11 mouse cellular contexts compared by ENCODE assay signal in genomic region chr2:105689304-105689770, GRCm38 (mm10). TPM values are rescaled to one million over a fixed set of nuclear protein-coding genes. Genes with fewer than 3 reads are reported as not detected.
DNase-seq lines count a peak whose midpoint lies in the region; ATAC-seq lines count a peak whose summit lies in the region.
"Had no signal": no experiment of that assay in that cellular context is flagged by ENCODE, and none has a peak within 500 bp of the region (broad histone marks: within the 10 kb centered on the region; RNA-seq: fewer than 3 reads in every experiment).

No protein-coding gene starts in this region.

- peak overlapping the region; percentile 45 for H3K4me2 ChIP-seq in hindbrain, embryonic 13.5 days
- H3K4me2 ChIP-seq in neural tube, embryonic 14.5 days (ENCODE audit: low read depth, low read length): peak overlapping the region; percentile 39; the same call in 1 of the 2 replicates

- under 1% methylated on average over 15 of the region's 15 CpGs for WGBS in hindbrain, embryonic 13.5 days
- 0% methylated on average over 15 of the region's 15 CpGs for WGBS in neural tube, embryonic 14.5 days

- H3K4me3 ChIP-seq in hindbrain, embryonic 13.5 days: peak overlapping the region; percentile 22
- H3K4me3 ChIP-seq in neural tube, embryonic 14.5 days (ENCODE audit: low read depth, low read length): 0 out of 2 replicates have a peak overlapping the region, but pooled peaks have one; percentile 5

- H3K4me1 ChIP-seq in hindbrain, embryonic 13.5 days (replicated peaks): peaks cover 54% of the 10 kb centered on the region
- H3K4me1 ChIP-seq in neural tube, embryonic 14.5 days (ENCODE audit: control insufficient read depth, insufficient read depth, low read length): peaks cover 5% of the 10 kb centered on the region; the same call in 1 of the 2 replicates

- H3K9ac ChIP-seq in hindbrain, embryonic 13.5 days: 0 out of 2 replicates have a peak overlapping the region, but pooled peaks have one; percentile 51
- no peak overlapping the region for H3K9ac ChIP-seq in neural tube, embryonic 14.5 days (replicated peaks; ENCODE audit: low read depth, low read length)

- no peaks in the 10 kb centered on the region for H3K9me3 ChIP-seq in hindbrain, embryonic 13.5 days
- no peaks in the 10 kb centered on the region for H3K9me3 ChIP-seq in neural tube, embryonic 14.5 days (ENCODE audit: control insufficient read depth, low read length)

- no peaks in the 10 kb centered on the region for H3K36me3 ChIP-seq in hindbrain, embryonic 13.5 days
- H3K36me3 ChIP-seq in neural tube, embryonic 14.5 days (ENCODE audit: control insufficient read depth, insufficient read depth, low read length): no peaks in the 10 kb centered on the region

- DNase-seq in kidney, postnatal 10 days: peak; percentile 12
- DNase-seq in kidney, adult 9 months: no peak
- peak; percentile 77 for DNase-seq in embryo, embryonic 10.5 days (ENCODE audit: low spot score)
- no peak for DNase-seq in frontal cortex, postnatal 14 days (ENCODE audit: low spot score in 2 of 2)
- DNase-seq in lung, postnatal 25 days (ENCODE audit: low spot score): no peak
- DNase-seq: kidney, adult 8-10 months had no signal

- H3K27ac ChIP-seq in hindbrain, embryonic 13.5 days: peak overlapping the region; percentile 76; the same call in 1 of the 2 replicates
- peak overlapping the region; percentile 10; the same call in 1 of the 2 replicates for H3K27ac ChIP-seq in neural tube, embryonic 14.5 days (ENCODE audit: low read depth, low read length)
- H3K27ac ChIP-seq: macrophage had no signal

- peaks cover 84% of the 10 kb centered on the region for H3K27me3 ChIP-seq in hindbrain, embryonic 13.5 days
- peaks cover 29% of the 10 kb centered on the region for H3K27me3 ChIP-seq in neural tube, embryonic 14.5 days (ENCODE audit: control insufficient read depth, insufficient read depth, low read length)

- peak; percentile 29; the same call in 1 of the 2 replicates for ATAC-seq in hindbrain, embryonic 13.5 days (ENCODE audit: low FRiP score)
- ATAC-seq in neural tube, embryonic 14.5 days (ENCODE audit: low read depth): peak; percentile 3; the same call in 1 of the 2 replicates
- no peak for ATAC-seq in erythroid progenitor cell, adult 5-6 weeks (replicated peaks; ENCODE audit: low FRiP score, poor library complexity, severe bottlenecking)
- ATAC-seq: Patski had no signal

RNA-seq across cellular contexts. Expression of gene Pax6, which starts 20.6 kb away (rescaled TPM):
- 26.4 and 29.8 TPM in 2 replicates for polyA plus RNA-seq in hindbrain, embryonic 13.5 days (2015; fragmentation: Nextera tagmentation; extraction: Ambion mirVana)
- 13.3 and 13.5 TPM in 2 replicates for polyA plus RNA-seq in neural tube, embryonic 14.5 days (2014; fragmentation: Nextera tagmentation; extraction: Ambion mirVana)
- total RNA-seq in erythroid progenitor cell, adult 5-6 weeks (2015; ENCODE audit: low replicate concordance): not detected in 2 replicates
- total RNA-seq in erythroid progenitor cell, adult 5-6 weeks (2017; ENCODE audit: low replicate concordance): not detected in 2 replicates
- polyA plus RNA-seq: macrophage, Patski had no signal

Comparison
In these comparisons a context has a peak if more than half of its experiments do, and no peak if none do; other contexts are left out.
1. DNase-seq: peak in kidney, postnatal 10 days (single experiment) and embryo, embryonic 10.5 days (single experiment); none in kidney, adult 9 months (single experiment), frontal cortex, postnatal 14 days (0 of 2) and lung, postnatal 25 days (single experiment).